Mouse (Mus musculus): ENCODE measurements around the gene St3gal6. TPM values are rescaled to one million over a fixed set of nuclear protein-coding genes. Genes with fewer than 3 reads are reported as not detected.

St3gal6 gene
- 7.2 and 8.5 TPM in 2 replicates for polyA plus RNA-seq (2012; rRNA removed)

GRCm38 (mm10) chr16:58523972-58524850, at the start of gene St3gal6:
St3gal6 (minus strand) TSS chr16:58524243.
- TF ChIP-seq CTCF (IDR thresholded peaks at IDR 0.05; ENCODE audit: borderline replicate concordance, extremely low read depth, insufficient read depth, insufficient read length) (no peak), POLR2A (IDR thresholded peaks at IDR 0.05; ENCODE audit: borderline replicate concordance, extremely low read depth, insufficient read depth, insufficient read length, poor library complexity, severe bottlenecking) (no peak)
- DNase-seq (ENCODE audit: low read depth): no peak

- TF ChIP-seq POLR2A (IDR thresholded peaks at IDR 0.05; ENCODE audit: borderline replicate concordance, extremely low read depth, insufficient read depth, insufficient read length, poor library complexity, severe bottlenecking) (no peak), CTCF (IDR thresholded peaks at IDR 0.05; ENCODE audit: borderline replicate concordance, extremely low read depth, insufficient read depth, insufficient read length) (no peak)
- DNase-seq (ENCODE audit: low read depth): no peak
Measured at GRCm38 (mm10) chr16:58570694-58571264, 46.7 kb upstream of the St3gal6 start.

GRCm38 (mm10) chr16:58561196-58561595, 37.2 kb upstream of the St3gal6 start:
- DNase-seq (ENCODE audit: low read depth): no peak
- TF ChIP-seq CTCF (IDR thresholded peaks at IDR 0.05; ENCODE audit: borderline replicate concordance, extremely low read depth, insufficient read depth, insufficient read length) (no peak), POLR2A (IDR thresholded peaks at IDR 0.05; ENCODE audit: borderline replicate concordance, extremely low read depth, insufficient read depth, insufficient read length, poor library complexity, severe bottlenecking) (no peak)

- no peak for TF ChIP-seq CTCF (IDR thresholded peaks at IDR 0.05; ENCODE audit: borderline replicate concordance, extremely low read depth, insufficient read depth, insufficient read length)
- TF ChIP-seq POLR2A (IDR thresholded peaks at IDR 0.05; ENCODE audit: borderline replicate concordance, extremely low read depth, insufficient read depth, insufficient read length, poor library complexity, severe bottlenecking): no peak
- DNase-seq (ENCODE audit: low read depth): no peak
Measured at GRCm38 (mm10) chr16:58556067-58556830, 32.2 kb upstream of the St3gal6 start.

GRCm38 (mm10) chr16:58554673-58555072, 30.6 kb upstream of the St3gal6 start:
- TF ChIP-seq POLR2A (IDR thresholded peaks at IDR 0.05; ENCODE audit: borderline replicate concordance, extremely low read depth, insufficient read depth, insufficient read length, poor library complexity, severe bottlenecking): no peak
- no peak for TF ChIP-seq CTCF (IDR thresholded peaks at IDR 0.05; ENCODE audit: borderline replicate concordance, extremely low read depth, insufficient read depth, insufficient read length)
- DNase-seq (ENCODE audit: low read depth): no peak

- no peak for TF ChIP-seq CTCF (IDR thresholded peaks at IDR 0.05; ENCODE audit: borderline replicate concordance, extremely low read depth, insufficient read depth, insufficient read length)
- no peak for TF ChIP-seq POLR2A (IDR thresholded peaks at IDR 0.05; ENCODE audit: borderline replicate concordance, extremely low read depth, insufficient read depth, insufficient read length, poor library complexity, severe bottlenecking)
- no peak for DNase-seq (ENCODE audit: low read depth)
Measured at GRCm38 (mm10) chr16:58548042-58548441, 24.0 kb upstream of the St3gal6 start.

GRCm38 (mm10) chr16:58546128-58546527, 22.1 kb upstream of the St3gal6 start:
- DNase-seq (ENCODE audit: low read depth): no peak
- TF ChIP-seq POLR2A (IDR thresholded peaks at IDR 0.05; ENCODE audit: borderline replicate concordance, extremely low read depth, insufficient read depth, insufficient read length, poor library complexity, severe bottlenecking): no peak
- no peak for TF ChIP-seq CTCF (IDR thresholded peaks at IDR 0.05; ENCODE audit: borderline replicate concordance, extremely low read depth, insufficient read depth, insufficient read length)

GRCm38 (mm10) chr16:58539490-58539889, 15.4 kb upstream of the St3gal6 start:
- TF ChIP-seq POLR2A (IDR thresholded peaks at IDR 0.05; ENCODE audit: borderline replicate concordance, extremely low read depth, insufficient read depth, insufficient read length, poor library complexity, severe bottlenecking) (no peak), CTCF (IDR thresholded peaks at IDR 0.05; ENCODE audit: borderline replicate concordance, extremely low read depth, insufficient read depth, insufficient read length) (no peak)
- no peak for DNase-seq (ENCODE audit: low read depth)

- TF ChIP-seq POLR2A (IDR thresholded peaks at IDR 0.05; ENCODE audit: borderline replicate concordance, extremely low read depth, insufficient read depth, insufficient read length, poor library complexity, severe bottlenecking) (no peak), CTCF (IDR thresholded peaks at IDR 0.05; ENCODE audit: borderline replicate concordance, extremely low read depth, insufficient read depth, insufficient read length) (no peak)
- no peak for DNase-seq (ENCODE audit: low read depth)
Measured at GRCm38 (mm10) chr16:58539011-58539410, 15.0 kb upstream of the St3gal6 start.

GRCm38 (mm10) chr16:58536076-58536475, 12.0 kb upstream of the St3gal6 start:
- DNase-seq (ENCODE audit: low read depth): no peak
- TF ChIP-seq POLR2A (IDR thresholded peaks at IDR 0.05; ENCODE audit: borderline replicate concordance, extremely low read depth, insufficient read depth, insufficient read length, poor library complexity, severe bottlenecking): no peak
- no peak for TF ChIP-seq CTCF (IDR thresholded peaks at IDR 0.05; ENCODE audit: borderline replicate concordance, extremely low read depth, insufficient read depth, insufficient read length)

GRCm38 (mm10) chr16:58535236-58535635, 11.2 kb upstream of the St3gal6 start:
- no peak for TF ChIP-seq CTCF (IDR thresholded peaks at IDR 0.05; ENCODE audit: borderline replicate concordance, extremely low read depth, insufficient read depth, insufficient read length)
- TF ChIP-seq POLR2A (IDR thresholded peaks at IDR 0.05; ENCODE audit: borderline replicate concordance, extremely low read depth, insufficient read depth, insufficient read length, poor library complexity, severe bottlenecking): no peak
- no peak for DNase-seq (ENCODE audit: low read depth)
